In genomic region chr14:33424124-33424523, GRCm38 (mm10) we compare ENCODE assay signal across 25 mouse cellular contexts. TPM values are rescaled to one million over a fixed set of nuclear protein-coding genes. Genes with fewer than 3 reads are reported as not detected.
A peak's percentile ranks its signal among the peaks of the same experiment; 100 is the strongest.
DNase-seq lines count a peak whose midpoint lies in the region; ATAC-seq and TF ChIP-seq lines count a peak whose summit lies in the region.
"Had no signal": no experiment of that assay in that cellular context is flagged by ENCODE, and none has a peak within 500 bp of the region (broad histone marks: within the 10 kb centered on the region; RNA-seq: fewer than 3 reads in every experiment).

No protein-coding gene starts in this region.

- H3K9me3 ChIP-seq in ES-E14 (ENCODE audit: control insufficient read depth, insufficient read depth, low read depth, low read length): no peaks in the 10 kb centered on the region
- H3K9me3 ChIP-seq: hindbrain, embryonic 10.5 days; hindbrain, embryonic 13.5 days; intestine, embryonic 15.5 days had no signal

- peak; percentile 43; the same call in 1 of the 2 replicates for ATAC-seq in common myeloid progenitor, adult 5-6 weeks (replicated peaks; ENCODE audit: low read depth, poor library complexity, severe bottlenecking)
- peak; percentile 63 for ATAC-seq in megakaryocyte progenitor cell, adult 5-6 weeks (replicated peaks; ENCODE audit: poor library complexity)
- ATAC-seq: forebrain, embryonic 15.5 days; hindbrain, embryonic 16.5 days; intestine, embryonic 15.5 days; Patski had no signal

- H3K36me3 ChIP-seq in ES-E14 (ENCODE audit: control insufficient read depth, insufficient read depth, low read length, poor library complexity, severe bottlenecking): no peaks in the 10 kb centered on the region
- H3K36me3 ChIP-seq: forebrain, embryonic 15.5 days; hindbrain, embryonic 10.5 days; hindbrain, embryonic 13.5 days; intestine, embryonic 15.5 days had no signal

- no peak overlapping the region for H3K27ac ChIP-seq in ES-E14 (ENCODE audit: insufficient read depth, low read depth, low read length, poor library complexity, severe bottlenecking)
- H3K27ac ChIP-seq: forebrain, embryonic 15.5 days; hindbrain, embryonic 10.5 days; hindbrain, embryonic 13.5 days; intestine, embryonic 15.5 days had no signal

- no peak overlapping the region for H3K4me3 ChIP-seq in ES-E14 (ENCODE audit: insufficient read depth in 1 of 2, low read depth in 1 of 2, low read length in 2 of 2, poor library complexity in 1 of 2, severe bottlenecking in 1 of 2)
- H3K4me3 ChIP-seq: forebrain, embryonic 15.5 days; hindbrain, embryonic 10.5 days; hindbrain, embryonic 13.5 days; intestine, embryonic 15.5 days had no signal

- H3K4me1 ChIP-seq in ES-E14 (ENCODE audit: control insufficient read depth in 2 of 2, insufficient read depth in 2 of 2, low read length in 2 of 2, poor library complexity in 1 of 2): no peaks in the 10 kb centered on the region
- H3K4me1 ChIP-seq: forebrain, embryonic 15.5 days; hindbrain, embryonic 10.5 days; hindbrain, embryonic 13.5 days; intestine, embryonic 15.5 days had no signal

- DNase-seq in 416B (ENCODE audit: low read depth): peak; percentile 80
- no peak for DNase-seq in ES-E14 (ENCODE audit: low read depth, low spot score)
- DNase-seq in frontal cortex, postnatal 10 days (ENCODE audit: low spot score in 2 of 2): no peak
- no peak for DNase-seq in cerebellum, adult 11-12 months
- DNase-seq in urinary bladder, postnatal 10 days (ENCODE audit: low spot score): no peak
- DNase-seq: adrenal gland, postnatal 10 days; adrenal gland, postnatal 36 days; cerebellum, adult 11 months; cerebellum, adult 8-10 months; cerebellum, postnatal 10 days; cerebellum, postnatal 36 days; gastrocnemius, postnatal 10 days; gastrocnemius, postnatal 36 days; heart, adult 11 months; kidney, adult 11 months had no signal

- in situ Hi-C loops in ES-E14 (cut with MboI; ENCODE audit: low sequenced_read_pairs in 2 of 2, unreplicated experiment in 2 of 2): no loop called here

- no peak overlapping the region for H3K9ac ChIP-seq in ES-E14 (ENCODE audit: insufficient read depth, low read depth, low read length, poor library complexity, severe bottlenecking)
- H3K9ac ChIP-seq: forebrain, embryonic 15.5 days; hindbrain, embryonic 13.5 days; intestine, embryonic 15.5 days had no signal

TF ChIP-seq in ES-E14, 5 proteins besides CTCF, POLR2A, EP300 and RAD21:
- TF ChIP-seq ZNF384 (IDR thresholded peaks at IDR 0.05; ENCODE audit: low read depth, low read length) (no peak), MAFK (IDR thresholded peaks at IDR 0.05; ENCODE audit: insufficient read depth, low read depth, low read length) (peak; percentile 53; the same call in 1 of the 2 replicates)

RNA-seq across cellular contexts. Expression of gene Mapk8, which starts 22.8 kb away (rescaled TPM):
- 19.6 and 20.8 TPM in 2 replicates for total RNA-seq in ES-E14 (2012; rRNA removed)
- 58.2 and 64.9 TPM in 2 replicates for total RNA-seq in common myeloid progenitor, adult 5-6 weeks (2017)
- 35.5 and 38.3 TPM in 2 replicates for total RNA-seq in megakaryocyte progenitor cell, adult 5-6 weeks (2015)
- 65.6 and 68.9 TPM in 2 replicates for total RNA-seq in megakaryocyte progenitor cell, adult 5-6 weeks (2017)

RNA-seq across cellular contexts. Expression of gene Frmpd2, which starts 47.4 kb away (rescaled TPM):
- not detected in 2 replicates for total RNA-seq in ES-E14 (2012; rRNA removed)
- total RNA-seq in common myeloid progenitor, adult 5-6 weeks (2017): not detected in 2 replicates
- total RNA-seq in megakaryocyte progenitor cell, adult 5-6 weeks (2015): not detected in 2 replicates
- not detected in 2 replicates for total RNA-seq in megakaryocyte progenitor cell, adult 5-6 weeks (2017)
- total RNA-seq: adrenal gland, adult 18-20 months; adrenal gland, postnatal 10 days; adrenal gland, postnatal 36 days; gastrocnemius, postnatal 36 days; heart, postnatal 25 days had no signal
